Mouse (Mus musculus) heart, adult 18-20 months (tissue): Measurements from ENCODE around the gene Sar1b. TPM values are rescaled to one million over a fixed set of nuclear protein-coding genes. Genes with fewer than 3 reads are reported as not detected.
"Not testable (repeated sequence)": the region's sequence is repeated elsewhere in the genome, so short reads cannot be mapped to it uniquely, and the experiment has no call there.

Experiments
- DNase-seq, 2 experiments: peaks; one replicate each; pipeline ENCODE4 v3.0.0; 2021 to 2022; ENCODE audit warnings: mixed read lengths in 1 of 2
- total RNA-seq, 2 experiments: library from RNA; stranded (reverse); gene quantifications; 2 replicates each; pipeline ENCODE4 v1.2.3; 2021

Gene Sar1b
- total RNA-seq, 2 experiments from 2014 or later = 142 to 150 TPM

DNA sequence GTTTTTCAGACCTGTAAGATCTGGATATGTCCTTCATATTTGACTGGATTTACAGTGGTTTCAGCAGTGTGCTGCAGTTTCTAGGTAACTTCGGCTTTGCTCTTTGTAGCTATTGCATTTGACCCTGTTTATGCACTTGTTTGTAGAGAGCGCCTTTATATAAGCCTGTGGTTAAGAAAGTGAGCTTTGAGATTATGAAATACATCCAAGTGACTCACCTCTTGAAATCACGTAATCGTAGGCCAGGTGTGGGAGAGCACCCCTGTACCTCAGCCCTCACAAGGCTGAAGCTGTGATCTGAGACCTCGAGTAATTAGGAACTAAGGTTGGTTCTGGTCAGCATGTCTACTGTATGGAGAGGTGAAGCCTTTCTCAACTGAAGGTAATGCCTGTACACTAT, 14.0 kb downstream of the Sar1b start:
- no peak for DNase-seq

DNA sequence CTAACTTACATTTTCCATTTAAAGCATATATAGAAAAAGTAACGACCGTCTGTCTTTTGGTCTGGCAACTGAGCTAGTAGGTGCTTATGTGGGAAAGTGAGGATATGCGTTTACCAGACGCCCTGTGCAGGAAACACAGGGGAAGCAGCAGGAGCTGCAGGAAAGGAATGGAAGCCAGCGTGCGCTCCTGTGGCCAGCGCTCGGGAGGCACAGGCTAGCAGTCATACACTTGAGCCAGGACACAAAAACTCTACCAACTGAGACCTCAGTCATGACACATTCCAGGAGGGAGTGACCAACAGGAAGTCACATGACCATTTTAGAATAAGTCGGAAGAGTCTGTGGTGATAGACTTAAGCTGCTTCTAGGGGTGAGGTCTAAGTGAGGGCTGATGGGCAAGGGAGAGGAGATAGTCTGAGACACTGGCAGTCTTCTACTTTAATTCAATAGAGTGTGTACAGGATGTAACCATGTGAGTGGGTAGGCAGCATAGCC, 17.3 kb downstream of the Sar1b start:
- peak in 1 of 2 experiments; percentile 31 for DNase-seq

- DNase-seq = no peak
These were observed 19.2 kb downstream of the Sar1b start for GRCm38 (mm10) chr11:51782721-51783120.

- peak in 1 of 2 experiments; percentile 46 for DNase-seq
These were observed 22.4 kb downstream of the Sar1b start for GRCm38 (mm10) chr11:51785926-51786325.

GRCm38 (mm10) chr11:51789735-51790134, 26.2 kb downstream of the Sar1b start:
- not testable (repeated sequence) for DNase-seq

DNA sequence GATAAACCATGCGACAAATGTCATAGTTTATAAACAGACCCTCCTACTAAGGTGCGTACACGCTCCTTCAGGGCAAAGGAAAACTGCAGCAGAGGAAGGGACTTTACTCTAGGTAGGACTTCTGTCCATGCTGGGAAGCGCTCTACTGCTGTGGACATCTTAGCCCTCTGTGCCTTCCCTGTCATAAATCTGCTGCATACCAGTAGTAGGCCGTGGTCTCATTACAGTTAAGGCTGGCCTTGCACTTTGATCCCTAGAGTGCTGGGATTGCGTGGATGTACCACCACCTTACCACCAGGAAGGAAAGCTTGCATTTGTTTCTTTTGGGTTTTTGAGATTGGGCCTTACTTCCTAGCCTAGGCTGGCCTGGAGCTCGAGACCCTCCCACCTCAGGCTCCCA, 27.2 kb downstream of the Sar1b start:
- no peak for DNase-seq

DNA sequence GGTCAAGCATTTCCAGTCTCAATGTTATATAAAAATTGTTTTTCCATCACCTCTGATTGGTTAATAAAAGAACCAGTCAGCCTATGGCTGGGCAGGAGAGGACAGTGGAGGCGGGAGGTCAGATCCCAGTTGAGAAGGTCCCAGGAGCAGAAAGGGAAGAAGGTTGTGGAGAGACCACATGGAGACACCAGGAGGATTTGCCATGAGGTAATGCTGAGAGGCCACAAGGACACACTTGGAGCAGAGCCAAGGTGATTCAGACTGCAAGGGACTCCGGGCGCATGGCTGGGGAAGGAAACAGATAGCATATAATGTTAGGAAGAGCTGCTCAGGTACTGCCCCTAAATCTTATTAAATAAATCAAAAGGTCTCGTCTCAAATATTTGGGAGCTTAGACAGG, 32.8 kb downstream of the Sar1b start:
- DNase-seq = peak in 1 of 2 experiments; percentile 40

- peak; percentile 54 to 60 for DNase-seq
These were observed 37.3 kb downstream of the Sar1b start for GRCm38 (mm10) chr11:51800634-51801325.

DNA sequence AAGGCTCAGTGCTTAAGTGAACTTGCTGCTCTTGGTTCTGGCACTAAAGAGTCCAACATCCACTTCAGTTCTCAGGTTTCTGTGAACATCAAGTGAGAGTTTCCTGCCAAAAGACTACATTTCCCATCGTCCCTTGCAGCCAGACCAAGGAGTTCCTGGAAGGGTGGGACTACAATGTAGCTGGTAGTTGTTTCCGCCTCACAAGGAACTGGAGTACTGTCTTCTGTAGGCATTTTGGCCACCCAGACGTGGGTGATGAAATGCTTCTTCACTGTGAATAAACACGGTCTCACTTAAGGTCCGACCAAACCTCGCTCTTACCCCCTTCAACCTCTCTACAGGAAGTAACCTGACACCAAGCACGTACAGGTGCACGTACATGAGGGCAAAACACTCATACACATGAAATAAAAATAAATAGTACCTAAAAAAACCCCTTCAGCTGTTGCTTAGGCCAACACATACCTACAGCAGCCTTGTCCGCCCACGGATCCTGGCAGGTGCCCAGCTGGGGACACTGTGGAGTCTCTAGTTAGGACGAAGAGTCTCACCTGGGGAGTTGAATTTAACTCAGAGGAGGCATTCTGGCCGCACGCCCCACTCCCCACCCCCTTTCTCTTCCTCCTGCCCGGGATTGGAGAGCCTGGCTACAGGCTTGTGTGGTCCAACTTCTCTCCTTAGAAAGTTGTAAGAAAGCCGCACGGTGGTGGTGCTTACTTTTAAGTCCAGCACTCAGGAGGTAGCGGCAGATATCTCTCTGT, 41.9 kb downstream of the Sar1b start:
- peak; percentile 86 to 89 for DNase-seq

GRCm38 (mm10) chr11:51807108-51807879, 43.8 kb downstream of the Sar1b start:
- no peak for DNase-seq

GRCm38 (mm10) chr11:51809632-51810224, 46.2 kb downstream of the Sar1b start:
- peak in 1 of 2 experiments; percentile 55 for DNase-seq

GRCm38 (mm10) chr11:51811230-51811629, 47.7 kb downstream of the Sar1b start:
- DNase-seq = no peak

- no peak for DNase-seq
These were observed 48.6 kb downstream of the Sar1b start for GRCm38 (mm10) chr11:51812022-51812546.

GRCm38 (mm10) chr11:51817756-51818155, 54.3 kb downstream of the Sar1b start:
- peak; percentile 84 to 93 for DNase-seq

- DNase-seq = no peak
These were observed 55.4 kb downstream of the Sar1b start for GRCm38 (mm10) chr11:51818837-51819236.

DNA sequence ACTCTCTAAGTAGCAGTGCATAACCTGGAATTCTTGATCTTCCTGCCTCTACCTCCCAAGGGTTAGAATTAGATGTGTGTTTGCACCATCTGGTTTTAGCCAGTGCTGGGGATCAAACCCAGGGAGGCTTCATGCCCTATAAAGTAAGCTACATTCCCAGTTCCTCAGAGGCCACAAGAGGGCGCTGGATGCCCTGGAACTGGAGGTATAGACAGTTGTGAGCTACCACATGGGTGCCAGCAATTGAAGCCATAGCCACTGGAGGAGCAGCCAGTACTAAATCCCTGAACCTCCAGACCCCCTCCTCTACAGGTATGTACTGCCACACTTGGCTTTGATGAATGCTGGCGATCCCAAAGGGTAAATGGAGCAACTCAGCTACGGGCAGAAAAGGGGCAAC, 56.5 kb downstream of the Sar1b start:
- DNase-seq = peak; percentile 57 to 78

DNA sequence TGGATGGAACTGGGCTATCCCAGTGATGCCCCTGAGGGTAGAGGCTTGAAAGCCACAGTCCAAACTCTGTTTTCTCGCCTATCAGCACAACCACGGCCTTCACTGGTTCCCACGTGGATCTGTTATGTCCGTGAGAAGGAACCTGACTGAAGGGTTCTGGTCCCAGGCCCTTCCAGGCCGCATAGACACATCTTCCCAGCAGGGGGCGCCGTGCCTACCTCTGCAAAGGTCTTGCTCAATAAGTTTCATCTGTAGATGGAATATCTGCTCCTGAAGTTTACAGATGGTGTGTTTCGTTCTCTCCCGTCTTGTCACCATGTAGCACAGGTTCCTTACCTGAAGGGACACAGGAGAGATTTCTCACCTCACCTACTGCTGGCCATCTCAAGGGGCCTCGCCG, 57.4 kb downstream of the Sar1b start:
- peak; percentile 77 to 90 for DNase-seq

DNA sequence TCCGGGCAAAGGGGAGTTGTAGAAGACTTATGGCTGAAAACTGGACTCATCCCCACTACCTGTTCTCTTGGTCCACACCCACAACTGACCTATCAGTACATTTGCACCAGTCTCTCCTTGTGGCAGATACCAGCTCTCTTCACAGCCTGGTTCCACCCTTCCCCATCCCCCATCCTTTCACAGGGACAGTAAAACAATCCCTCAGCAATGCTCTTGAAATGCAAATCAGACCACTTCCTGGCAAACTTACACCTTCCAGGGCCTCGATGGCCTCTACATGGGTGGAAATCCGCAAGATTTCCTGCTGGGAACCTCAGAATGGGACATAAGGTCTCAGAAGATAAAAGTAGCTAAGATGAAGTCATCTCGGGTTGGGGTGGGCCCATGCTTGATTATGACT, 59.2 kb downstream of the Sar1b start:
- DNase-seq = no peak

- DNase-seq = no peak
These were observed 59.8 kb downstream of the Sar1b start for GRCm38 (mm10) chr11:51823271-51823670.

GRCm38 (mm10) chr11:51823963-51824753, 60.7 kb downstream of the Sar1b start:
- DNase-seq = peak; percentile 60 to 69

DNA sequence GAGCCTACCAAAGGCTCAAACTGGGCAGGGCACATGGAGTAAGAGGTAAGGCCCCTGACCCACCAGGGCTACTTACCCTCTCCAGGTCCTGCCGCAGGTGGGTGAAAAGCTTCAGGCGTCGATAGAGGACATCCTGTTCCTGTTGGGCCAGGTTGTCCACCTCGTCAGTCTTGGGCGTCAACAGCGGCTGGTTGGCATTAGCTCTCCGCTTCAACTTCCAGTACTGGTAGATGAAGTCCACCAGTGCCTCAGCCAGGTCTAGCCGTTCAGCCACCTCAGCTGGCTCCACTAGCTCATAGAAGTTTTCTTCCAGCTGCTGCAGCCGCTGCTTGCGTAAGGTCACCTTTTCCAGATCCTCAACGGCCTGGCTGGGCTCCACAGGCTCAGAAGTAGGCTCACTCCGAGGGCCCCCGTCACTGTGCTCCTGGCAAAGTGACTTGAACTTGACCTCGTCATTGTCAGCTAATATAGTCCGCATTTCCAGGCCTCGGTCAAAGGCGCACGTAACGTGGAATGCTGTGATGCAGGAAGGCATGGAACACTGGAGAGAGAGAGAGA, 61.5 kb downstream of the Sar1b start:
- DNase-seq = no peak
